Mouse (Mus musculus) brain, adult 2 months (tissue): ENCODE measurements around the gene Ccdc12.
A peak's percentile ranks its signal among the peaks of the same experiment; 100 is the strongest.

Source experiments
- DNase-seq: peaks from one replicate; pipeline ENCODE4 v3.0.0; 2011; ENCODE audit warnings: low read depth, low spot score

Gene Ccdc12

DNA sequence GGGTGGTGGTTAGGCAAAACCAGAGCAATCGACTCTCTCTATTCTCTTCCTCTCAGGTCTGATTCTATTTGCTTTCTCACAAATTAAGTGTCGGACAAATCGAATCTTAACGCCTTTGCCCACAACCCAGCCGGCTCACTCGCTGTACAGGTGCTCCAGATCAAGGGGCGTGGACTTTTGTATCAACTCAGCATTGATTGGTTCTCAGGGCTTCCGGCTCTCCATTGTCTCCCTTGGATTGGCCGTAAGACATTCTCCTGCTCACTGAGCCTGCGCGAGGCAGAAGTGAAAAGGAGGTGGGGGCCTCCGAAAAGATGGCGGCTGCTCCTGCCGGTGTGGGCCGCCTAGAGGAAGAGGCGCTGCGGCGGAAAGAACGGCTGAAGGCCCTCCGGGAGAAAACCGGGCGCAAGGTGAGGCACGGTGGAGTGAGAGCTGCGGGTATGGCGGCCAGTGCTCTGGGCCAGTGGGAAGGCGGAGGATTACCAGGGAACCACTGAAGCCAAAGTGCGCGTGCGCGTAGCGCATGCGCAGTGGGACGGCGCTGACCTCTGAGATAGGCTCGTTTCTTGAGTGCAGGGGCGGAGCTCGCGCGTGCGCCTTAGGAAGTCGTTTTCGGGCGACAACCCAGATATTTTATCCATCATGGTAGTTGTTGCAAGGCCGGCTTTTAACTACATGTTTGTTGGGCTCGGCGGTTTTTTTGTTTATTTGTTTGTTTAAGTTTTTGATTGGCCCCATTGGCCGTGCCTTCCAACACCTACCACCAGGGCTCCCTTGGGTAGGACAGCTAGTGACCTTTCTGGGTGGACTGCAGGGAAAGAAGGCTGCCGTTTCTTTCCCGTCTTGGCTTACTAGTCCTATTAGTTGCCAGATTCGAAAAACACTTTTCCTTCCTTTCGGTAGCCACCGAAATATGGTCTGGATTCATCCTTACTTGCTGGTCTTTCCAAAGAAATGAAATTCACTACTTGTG is at the start of gene Ccdc12:
Ccdc12 (plus strand) TSS at position 255 of the 973 bp plus-strand sequence.
- peak; percentile 100 for DNase-seq

DNA sequence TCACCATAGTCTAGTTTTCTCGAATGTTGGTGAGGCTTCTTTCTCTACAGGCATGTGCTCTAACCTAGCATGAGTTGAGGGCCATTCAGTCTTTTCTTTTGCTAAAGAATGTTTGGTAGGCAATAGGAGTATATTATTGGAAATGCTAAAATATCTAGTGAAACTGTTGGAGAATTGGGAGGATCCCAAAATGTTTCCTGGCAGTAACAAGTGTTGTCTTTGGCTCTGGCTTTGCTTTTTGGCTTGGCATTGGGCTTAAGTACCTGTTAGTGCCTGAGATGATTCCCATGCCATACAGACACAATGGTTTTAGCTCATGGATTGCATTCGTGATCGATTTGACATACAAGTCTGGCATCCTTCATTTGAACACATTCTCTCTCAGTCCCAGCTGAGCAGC is 44.8 kb upstream of the Ccdc12 start:
- peak; percentile 57 for DNase-seq

DNA sequence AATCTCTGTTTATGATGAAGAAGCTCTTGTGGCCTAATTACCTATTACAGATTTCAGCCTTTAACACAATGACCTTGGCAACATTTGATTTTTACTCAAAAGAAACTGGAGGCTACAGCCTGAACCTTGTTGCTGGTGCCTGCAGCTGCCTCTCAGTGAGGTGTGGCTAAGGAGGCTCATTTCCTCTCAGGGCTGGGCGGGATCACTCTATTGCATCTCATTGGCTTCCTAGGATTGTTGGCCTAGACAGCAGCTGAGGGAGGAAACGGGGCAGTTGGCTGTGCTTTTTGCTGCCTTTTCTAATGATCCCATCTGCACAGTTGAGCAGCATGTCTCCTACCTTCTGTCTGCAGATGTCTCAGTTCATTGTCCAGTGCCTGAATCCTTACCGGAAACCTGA is 39.2 kb upstream of the Ccdc12 start:
- peak; percentile 25 for DNase-seq

DNA sequence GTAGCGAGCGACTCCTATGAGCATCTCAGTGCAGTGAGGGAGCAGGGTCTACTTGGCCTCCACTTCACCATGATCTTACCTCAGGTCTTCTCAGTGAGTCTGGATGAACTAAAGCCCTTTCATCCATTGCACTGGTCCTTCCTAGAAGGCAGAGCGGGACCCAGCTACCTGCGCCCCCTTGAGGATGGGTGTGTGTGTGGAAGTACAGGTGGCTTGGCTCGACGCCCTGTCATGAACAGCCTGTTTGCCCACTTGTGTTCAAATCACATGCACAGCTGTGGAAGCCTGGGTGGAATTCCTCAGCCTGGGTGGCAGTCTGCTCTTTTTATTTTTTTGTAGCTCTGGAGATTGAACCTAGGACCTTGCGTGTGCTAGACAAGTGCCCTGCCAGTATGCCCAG is 36.1 kb upstream of the Ccdc12 start:
- peak; percentile 42 for DNase-seq

DNA sequence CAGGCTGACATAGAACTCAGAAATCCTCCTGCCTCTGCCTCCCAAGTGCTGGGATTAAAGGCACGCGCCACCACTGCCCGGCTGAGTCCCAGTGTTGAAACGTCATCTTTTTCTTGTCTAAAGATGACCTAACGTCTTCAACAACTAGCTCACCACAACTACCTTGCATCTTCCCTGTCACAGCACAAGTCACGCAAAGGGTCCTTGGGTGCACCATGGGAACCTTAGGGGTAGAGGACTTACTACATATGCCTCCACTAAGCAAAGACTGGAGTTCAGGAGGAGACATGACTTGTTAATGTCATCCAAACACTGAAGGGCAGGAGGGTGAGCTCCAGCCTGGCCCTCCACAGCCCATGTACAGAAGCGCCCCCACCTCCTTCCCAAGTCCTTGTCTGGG is 35.6 kb upstream of the Ccdc12 start:
- DNase-seq, result no peak

DNA sequence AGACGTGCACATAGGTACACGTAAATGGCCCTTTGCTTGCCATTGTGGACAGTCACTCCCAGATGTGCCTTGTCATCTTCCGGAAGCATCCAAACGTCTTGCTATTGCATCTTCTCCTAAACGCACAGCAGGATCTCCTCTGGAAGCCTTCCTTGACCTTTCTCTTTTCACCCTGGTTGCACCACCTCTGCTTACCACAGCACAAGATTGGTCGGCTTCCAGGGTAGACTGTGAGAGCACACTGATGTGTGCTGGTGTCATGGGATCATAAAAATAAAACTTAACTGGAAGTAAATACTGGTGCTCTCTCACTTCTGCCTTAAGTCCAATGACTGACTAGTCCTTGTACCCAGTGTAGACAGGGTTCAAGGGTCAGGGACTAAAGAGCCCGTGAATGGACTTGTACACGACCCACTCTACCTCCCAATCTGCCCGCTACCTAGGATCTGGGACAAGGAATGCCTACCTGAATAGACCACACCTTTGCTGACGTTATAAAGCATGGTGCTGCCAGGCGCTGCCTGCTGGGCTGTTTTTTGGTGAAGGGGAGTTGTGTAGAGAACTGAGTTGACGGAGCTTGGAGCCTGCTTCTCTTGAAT is 33.6 kb upstream of the Ccdc12 start:
- DNase-seq, result no peak

DNA sequence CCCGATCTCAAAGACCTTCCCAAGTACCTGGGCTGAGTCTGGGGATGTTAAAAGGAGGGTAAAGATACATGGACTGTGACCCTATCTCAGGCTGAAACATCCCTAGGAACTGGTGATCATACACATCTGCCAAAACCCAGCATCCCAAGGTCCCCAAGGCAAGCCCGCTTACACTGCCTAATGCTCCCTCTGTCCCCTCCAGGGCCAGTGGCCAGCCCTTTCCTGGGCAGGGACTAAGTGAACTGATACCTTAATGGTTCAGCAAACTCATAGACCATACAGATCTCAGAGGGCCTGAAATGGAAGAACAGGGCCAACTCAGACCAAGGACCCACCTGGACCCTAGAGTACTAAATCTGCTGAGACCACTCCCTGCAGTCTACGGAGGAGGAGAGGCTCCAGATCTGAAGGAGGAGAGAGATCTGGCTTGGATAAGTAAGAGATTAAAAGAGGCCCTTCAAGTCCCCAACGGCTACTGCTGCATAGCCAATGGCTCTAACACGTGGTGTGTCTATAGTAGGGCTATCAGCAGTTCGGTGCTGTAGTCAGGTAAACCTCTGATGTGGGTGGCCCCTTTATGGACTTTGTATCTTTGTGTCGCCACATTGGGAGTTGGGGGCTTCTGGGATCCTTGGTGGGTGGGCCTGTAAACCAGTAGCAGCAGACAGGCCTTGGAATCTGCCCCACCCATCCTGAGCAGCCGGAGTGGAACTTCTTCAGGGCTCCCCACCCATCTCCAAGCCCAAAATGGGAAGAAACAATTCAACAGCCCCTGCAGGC is 32.7 kb upstream of the Ccdc12 start:
- no peak for DNase-seq

DNA sequence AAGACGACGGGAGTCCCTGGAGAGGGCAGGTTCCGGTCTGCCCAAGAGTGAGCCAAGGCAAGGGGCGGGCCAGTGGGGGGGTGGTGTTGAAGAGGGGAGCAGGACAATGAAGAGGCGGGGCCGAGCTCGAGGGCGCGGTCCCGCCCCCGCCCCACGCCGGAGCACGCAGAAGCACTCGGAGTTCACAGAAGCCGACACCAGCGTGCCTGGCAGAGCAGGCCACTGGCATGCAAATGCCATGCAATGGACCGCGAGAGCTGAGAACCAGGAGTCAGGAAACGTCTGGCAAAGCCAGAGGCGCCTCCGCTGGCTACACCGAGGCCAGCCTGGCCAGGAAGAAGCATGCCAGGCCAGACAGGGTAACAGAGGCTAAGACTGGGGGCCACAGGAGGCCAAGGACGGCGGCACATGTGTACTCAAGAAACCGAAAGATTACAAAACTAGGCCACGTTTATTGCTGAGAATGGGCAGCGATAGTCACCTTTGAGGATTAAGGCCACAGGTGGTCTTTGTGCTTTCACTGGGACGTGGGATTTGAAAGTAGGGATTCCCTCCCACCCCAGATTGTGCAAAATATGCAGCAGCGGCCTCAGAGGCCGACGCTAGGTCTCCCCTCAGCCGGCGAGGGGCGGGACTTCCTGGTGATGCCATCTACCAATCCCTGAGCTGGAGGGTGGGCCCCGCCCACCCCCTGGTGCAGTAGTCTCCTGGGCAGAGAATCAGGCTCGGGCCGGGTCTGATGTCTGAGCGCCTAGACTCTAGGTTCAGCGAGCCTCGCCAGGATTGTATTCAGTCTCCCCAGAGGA is 31.7 kb upstream of the Ccdc12 start, which contains the start of gene Nradd:
Nradd (minus strand) TSS at position 92 of the 806 bp plus-strand sequence.
- peak; percentile 94 for DNase-seq

DNA sequence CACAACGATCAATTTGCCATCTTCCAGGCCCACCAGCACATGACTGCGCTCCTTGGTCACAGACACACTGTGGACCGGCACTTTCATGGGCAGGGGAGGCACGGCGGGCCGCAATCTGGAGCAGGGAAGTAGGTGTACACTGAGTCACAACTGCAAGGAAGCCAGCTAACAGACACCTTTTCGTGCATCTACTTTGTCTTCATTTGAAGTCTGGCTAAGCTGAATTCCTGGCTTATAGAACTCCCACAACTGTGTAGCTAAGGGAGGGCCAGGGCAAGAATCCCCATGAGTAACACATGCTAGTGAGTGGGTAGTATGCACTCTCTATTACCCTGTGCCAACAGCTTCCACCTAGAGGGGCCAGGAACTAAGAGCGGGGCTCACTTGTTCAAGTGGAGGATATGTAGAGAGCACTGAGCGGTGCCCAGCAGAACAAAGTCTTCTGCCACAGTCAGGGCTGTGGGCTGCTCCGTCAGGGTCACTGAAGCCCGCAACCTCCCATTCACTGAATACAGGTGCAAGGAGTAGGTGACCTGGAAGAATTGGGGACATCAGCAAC is 30.9 kb upstream of the Ccdc12 start:
- DNase-seq, result peak; percentile 75

DNA sequence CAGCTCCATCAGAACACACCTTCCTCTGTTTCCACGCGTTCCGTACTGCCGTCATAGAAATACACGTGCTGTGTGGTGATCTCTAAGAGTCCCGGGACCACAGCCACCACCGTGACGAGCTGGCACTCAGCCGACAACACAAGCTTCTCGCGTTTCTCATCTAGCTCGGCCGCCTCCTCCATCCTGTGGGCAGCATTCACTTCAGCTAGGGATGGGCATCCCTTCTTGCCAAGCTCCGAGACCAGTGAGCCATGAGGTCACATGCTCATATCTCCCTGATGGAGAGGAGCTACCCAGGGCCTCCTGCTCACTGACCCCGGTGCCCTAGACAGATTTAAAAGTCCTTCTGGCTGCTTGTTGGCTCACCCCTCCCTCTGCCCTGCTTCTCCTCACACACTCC is 26.1 kb upstream of the Ccdc12 start:
- DNase-seq, result peak; percentile 24

DNA sequence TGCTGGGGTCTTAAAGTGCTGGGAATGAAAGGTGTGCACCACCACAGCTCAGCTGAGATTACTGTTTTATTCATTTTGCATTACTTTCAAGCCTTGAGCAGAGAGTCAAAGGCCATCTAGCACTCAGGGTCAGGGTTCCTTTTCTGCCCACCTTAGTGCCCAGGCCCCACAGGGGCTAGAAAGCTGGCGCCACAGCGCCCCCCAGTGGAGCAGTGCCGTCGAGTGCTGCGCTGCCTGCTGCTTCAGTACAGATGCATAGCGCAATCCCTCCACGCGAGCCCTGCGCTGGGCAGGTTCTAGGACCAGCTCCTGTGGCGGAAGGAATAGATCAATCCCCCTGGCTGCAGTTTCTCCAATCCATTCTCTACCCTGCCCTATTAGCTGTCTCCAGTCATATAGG is 25.1 kb upstream of the Ccdc12 start:
- DNase-seq, result peak; percentile 37

DNA sequence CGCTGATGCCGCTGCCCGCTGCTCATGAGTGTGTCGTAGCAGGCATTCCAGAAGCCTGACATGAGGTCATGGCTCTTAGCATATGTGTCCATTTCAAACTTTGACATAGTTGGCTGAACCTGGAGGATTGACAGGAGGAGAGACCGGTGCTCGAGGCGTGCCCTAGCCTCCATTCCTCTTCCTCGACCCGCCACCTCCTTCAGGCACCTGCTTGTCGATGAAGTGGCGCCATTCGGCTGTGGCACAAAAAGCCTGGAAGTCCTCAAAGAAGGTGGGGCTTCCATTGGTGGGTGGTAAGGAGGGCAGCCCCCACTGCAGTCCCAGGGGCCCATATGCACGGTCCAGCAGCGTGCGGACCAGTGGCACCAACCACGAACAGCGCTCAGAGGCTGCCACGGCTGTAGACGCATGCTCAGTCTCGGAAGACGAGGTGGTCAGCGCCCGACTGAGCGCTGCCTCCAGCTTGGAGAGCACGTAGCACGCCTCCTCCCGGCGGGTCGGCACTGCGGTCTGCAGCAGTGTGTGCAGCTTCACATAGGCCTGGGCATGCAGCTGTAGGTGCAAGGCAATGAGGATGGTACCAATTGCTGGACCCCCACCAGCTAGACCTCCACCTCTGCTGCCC is 24.5 kb upstream of the Ccdc12 start:
- DNase-seq, result no peak

DNA sequence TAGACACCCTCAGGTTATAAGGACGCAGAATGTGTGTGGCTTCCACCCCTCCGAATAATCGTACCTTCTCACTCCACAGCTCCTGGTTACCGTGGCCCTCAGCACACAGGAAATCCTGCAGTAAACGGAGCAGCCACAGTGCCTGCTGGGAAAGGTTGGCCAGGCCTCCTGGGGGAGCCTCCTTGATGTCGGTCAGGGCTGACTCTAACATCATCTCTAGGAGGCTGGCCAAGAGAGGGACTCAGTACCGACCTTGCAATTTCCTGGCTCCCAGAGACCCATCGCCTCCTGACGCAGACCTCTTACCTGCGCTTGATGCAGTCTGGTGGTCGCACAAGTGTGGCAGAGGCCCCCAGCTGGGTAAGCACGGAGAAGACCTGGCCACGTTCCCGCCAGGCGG is 23.6 kb upstream of the Ccdc12 start:
- no peak for DNase-seq

DNA sequence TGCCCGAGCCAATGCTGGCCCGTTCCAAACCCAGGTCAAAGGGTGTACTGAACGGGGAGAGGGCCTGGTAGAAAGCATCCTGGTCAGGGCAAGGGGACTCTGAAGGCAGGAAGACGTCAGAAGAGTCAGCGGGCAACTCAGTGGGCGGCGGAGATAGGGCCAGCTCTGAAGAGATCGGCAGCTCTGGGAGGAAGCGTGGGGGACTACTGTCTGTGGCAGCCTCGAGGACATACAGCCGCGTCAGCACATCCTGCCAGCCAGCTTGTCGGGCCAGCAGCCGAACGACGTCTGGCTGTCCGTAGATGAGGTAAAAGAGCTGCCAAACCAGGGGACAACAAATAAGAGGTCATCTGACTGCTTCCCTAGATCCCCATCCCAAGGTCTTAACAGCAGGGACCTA is 22.4 kb upstream of the Ccdc12 start:
- DNase-seq, result peak; percentile 31

DNA sequence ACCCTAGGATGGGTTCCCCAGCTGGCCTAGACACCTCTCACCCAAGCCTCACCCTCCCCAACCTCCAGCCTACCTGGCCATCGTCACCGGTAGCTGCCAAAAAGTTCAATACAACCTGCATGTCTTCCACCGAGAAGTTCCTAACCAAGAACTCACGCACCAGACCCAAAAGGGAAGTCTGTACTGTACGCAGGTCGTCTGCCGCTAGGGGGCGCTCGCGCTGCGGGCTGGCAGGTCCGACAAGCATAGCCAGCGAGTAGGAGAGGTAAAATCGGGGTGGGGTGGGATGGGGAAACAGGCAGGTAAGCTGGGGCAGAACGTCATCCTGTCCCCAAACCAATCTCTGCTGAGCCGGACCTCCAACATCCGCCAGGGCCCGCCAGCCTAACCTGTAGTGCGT is 21.1 kb upstream of the Ccdc12 start:
- DNase-seq, result peak; percentile 89

DNA sequence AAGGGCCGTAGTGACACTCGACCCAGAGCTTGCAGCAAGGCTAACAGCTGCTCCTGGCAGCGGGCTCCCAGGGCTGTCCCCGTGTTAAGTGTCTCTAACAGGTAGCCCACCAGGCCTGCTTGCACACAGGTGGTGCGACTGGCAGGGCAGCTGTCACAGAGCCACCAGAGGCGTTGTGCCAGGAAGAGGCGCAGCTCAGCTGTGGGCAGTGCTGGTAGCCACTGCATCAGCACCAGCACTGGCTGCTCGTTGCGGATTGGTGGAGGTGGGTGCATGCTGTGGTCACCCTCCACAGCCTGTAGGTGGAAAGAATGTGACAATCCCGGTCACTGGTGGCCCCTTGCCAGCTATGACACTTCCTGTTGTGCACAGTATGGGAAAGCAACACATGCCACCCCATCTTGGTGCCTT is 17.7 kb upstream of the Ccdc12 start:
- DNase-seq, result peak; percentile 17

DNA sequence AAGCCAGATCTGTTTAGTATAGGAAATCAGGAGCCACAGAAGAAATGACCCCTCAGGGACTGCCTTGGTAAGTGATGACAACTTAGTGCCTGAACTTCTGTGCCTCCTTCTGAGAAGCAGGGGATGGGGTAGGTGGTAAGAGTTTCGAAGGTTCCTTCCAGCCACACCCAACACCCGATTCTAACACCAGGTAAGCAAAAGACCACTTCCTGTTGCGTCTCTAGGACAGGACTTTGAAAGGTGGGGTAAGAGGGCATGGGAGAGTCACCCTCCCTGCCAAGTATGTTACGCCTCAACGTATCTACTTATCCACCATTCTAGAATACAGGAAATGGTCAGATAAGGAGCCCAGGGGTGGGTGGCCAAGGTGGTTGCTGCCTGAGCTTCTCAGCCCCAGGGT is 15.3 kb upstream of the Ccdc12 start:
- no peak for DNase-seq

DNA sequence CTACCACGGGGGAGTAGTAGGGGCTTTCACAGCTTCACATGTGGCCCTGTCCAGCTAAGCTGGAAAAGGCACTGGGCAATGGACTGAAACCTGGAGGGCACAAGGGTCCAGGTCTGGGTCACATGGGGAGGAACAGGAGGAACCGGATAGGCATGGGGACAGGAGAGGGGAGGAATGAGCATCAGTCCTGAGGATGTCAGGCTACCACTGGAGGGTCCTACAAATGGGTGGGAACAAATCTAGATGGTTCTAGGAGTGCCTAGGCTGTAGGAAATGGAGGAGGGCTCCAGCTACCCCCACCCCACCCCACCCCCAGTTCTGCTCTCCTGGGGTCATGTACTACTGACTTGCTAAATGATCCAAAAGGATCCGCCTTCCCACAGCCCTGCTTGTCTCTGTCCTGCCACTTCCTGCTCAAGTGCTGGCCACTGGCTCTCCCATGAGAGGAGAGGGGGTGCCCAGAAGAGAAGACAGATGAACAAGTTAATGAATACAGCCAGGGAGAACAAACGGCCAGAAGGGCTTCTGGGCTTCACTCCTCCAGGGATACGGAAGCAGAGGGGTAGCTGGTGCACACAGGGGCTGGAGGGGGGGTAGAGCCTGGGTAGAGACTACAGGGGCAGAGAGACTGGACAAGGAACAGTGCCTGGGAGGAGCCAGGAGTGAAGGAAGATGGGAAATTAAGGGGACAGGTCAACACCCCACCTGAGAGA is 13.3 kb upstream of the Ccdc12 start:
- no peak for DNase-seq

DNA sequence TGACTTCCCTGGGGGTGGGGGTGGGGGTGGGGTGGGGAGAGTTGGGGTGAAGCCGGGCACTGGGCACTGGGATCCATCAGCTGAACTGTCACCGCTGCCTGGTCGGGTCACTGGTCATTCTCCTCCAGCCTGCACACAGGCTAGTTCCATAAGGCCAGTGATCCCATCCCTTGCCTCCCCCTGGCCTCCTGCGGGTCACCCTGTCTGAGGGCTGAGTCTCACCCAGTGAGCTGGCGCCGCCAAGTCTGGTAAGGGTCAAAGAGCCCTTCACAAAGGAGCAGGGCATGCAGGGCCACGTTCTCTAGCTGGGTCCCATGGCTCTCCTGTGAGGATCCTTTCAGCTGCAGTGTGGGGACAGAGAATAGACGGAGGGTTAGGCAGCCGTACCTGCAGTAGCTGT is 12.5 kb upstream of the Ccdc12 start:
- DNase-seq, result no peak

DNA sequence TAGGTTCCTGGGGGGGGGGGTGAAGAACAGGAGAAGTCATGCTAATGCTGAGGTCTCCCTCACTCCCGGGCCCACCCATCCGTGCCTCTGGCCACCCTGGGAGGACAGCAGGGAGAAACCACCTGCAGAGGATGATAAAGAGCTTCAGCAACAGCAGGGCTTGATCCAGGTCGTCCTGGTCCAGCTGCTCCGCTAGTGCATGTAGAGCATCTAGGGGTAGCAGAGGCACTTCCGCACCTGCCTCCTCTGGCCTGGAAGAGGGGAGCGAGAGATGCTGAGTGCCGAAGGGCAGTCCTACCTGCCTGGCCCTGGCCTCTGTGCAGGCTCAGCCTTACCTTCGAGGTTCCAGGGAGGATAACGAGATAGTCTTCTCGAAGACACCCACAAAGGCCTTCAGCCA is 12.0 kb upstream of the Ccdc12 start:
- DNase-seq, result no peak
